9 mouse cellular contexts compared by ENCODE assay signal in the genomic region with DNA sequence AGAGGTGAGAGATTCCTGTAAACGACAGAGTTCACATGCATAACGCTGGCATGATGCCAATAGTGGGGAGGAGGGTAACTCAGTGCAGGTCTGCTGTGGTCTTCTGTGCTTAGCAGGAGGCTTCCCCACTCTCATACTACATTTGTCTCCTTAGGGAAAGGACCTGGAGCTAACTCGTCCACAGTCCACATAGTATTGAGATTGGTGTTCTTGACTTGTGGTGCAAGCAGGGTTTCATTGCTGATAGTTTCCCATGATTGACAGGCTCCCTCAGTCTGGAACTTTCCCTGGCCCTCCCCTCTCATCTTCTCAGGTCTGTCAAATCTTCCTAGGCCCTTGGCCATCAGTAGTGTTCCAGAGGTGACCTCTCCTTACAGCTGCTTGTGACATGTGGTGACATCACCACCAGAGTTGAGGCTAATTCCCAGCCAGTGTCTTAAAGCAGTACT.
DNase-seq lines count a peak whose midpoint lies in the region; ATAC-seq and TF ChIP-seq lines count a peak whose summit lies in the region.
"Had no signal": no experiment of that assay in that cellular context is flagged by ENCODE, and none has a peak within 500 bp of the region (broad histone marks: within the 10 kb centered on the region; RNA-seq: fewer than 3 reads in every experiment).

No protein-coding gene starts in this region.

- H3K27ac ChIP-seq in kidney, adult 2 months (ENCODE audit: insufficient read depth, low read depth, low read length), result peak overlapping the region; percentile 32
- peak overlapping the region; percentile 95 for H3K27ac ChIP-seq in heart, embryonic 11.5 days (ENCODE audit: low read depth, low read length)
- peak overlapping the region; percentile 39 for H3K27ac ChIP-seq in limb, embryonic 13.5 days
- H3K27ac ChIP-seq: macrophage had no signal

- DNase-seq in kidney, adult 2 months, result no peak
- DNase-seq in kidney, adult 18-20 months, result no peak
- DNase-seq in NIH3T3 (ENCODE audit: low read depth), result peak; percentile 29
- DNase-seq in thymus, postnatal 0 days (ENCODE audit: low spot score), result no peak
- no peak for DNase-seq in layer of hippocampus, adult 11-12 months (ENCODE audit: low spot score)
- DNase-seq in Muller cell, postnatal 12 days (ENCODE audit: inconsistent ontology term), result no peak

- no peak for TF ChIP-seq POLR2A in kidney, adult 2 months (IDR thresholded peaks at IDR 0.05; ENCODE audit: low read depth, low read length)

- H3K4me1 ChIP-seq in kidney, adult 2 months (ENCODE audit: control insufficient read depth, insufficient read depth, low read length), result peaks cover 26% of the 10 kb centered on the region
- H3K4me1 ChIP-seq in heart, embryonic 11.5 days (ENCODE audit: control insufficient read depth, insufficient read depth, low read length), result peaks cover 60% of the 10 kb centered on the region
- H3K4me1 ChIP-seq in limb, embryonic 13.5 days, result peaks cover 63% of the 10 kb centered on the region

- H3K36me3 ChIP-seq in kidney, adult 2 months (ENCODE audit: control insufficient read depth, insufficient read depth, low read length), result no peaks in the 10 kb centered on the region; the same call in 1 of the 2 replicates
- H3K36me3 ChIP-seq in heart, embryonic 11.5 days (ENCODE audit: control insufficient read depth, insufficient read depth, low read length), result no peaks in the 10 kb centered on the region
- H3K36me3 ChIP-seq in limb, embryonic 13.5 days, result no peaks in the 10 kb centered on the region

- H3K4me2 ChIP-seq in heart, embryonic 11.5 days, result peak overlapping the region; percentile 22; the same call in 1 of the 2 replicates
- H3K4me2 ChIP-seq in limb, embryonic 13.5 days (replicated peaks), result no peak overlapping the region

- no peaks in the 10 kb centered on the region for H3K27me3 ChIP-seq in kidney, adult 2 months (replicated peaks; ENCODE audit: control insufficient read depth, insufficient read depth, low read length)
- H3K27me3 ChIP-seq in heart, embryonic 11.5 days (ENCODE audit: control insufficient read depth, insufficient read depth, low read length), result no peaks in the 10 kb centered on the region
- H3K27me3 ChIP-seq in limb, embryonic 13.5 days, result no peaks in the 10 kb centered on the region

- WGBS in kidney, adult 2 months, result 43% methylated on average over 3 of the region's 3 CpGs
- WGBS in heart, embryonic 11.5 days (ENCODE audit: insufficient replicate concordance), result 24% methylated on average over 3 of the region's 3 CpGs
- WGBS in limb, embryonic 13.5 days, result 21% methylated on average over 3 of the region's 3 CpGs

- peak; percentile 40; the same call in 1 of the 2 replicates for ATAC-seq in heart, embryonic 11.5 days (replicated peaks; ENCODE audit: insufficient number of reproducible peaks, low FRiP score, low TSS enrichment)
- peak; percentile 49 for ATAC-seq in limb, embryonic 13.5 days (ENCODE audit: low FRiP score, low read depth)

- no peak for TF ChIP-seq CTCF in kidney, adult 2 months (conservative IDR thresholded peaks at IDR 0.05; ENCODE audit: insufficient read depth, insufficient read length, low read depth, low read length)

- H3K9ac ChIP-seq in heart, embryonic 11.5 days (ENCODE audit: low read depth, low read length), result 0 out of 2 replicates have a peak overlapping the region, but pooled peaks have one; percentile 46
- H3K9ac ChIP-seq in limb, embryonic 13.5 days, result no peak overlapping the region

- H3K9me3 ChIP-seq in heart, embryonic 11.5 days (replicated peaks; ENCODE audit: control insufficient read depth, low read length), result no peaks in the 10 kb centered on the region
- no peaks in the 10 kb centered on the region for H3K9me3 ChIP-seq in limb, embryonic 13.5 days

- no peak overlapping the region for H3K4me3 ChIP-seq in kidney, adult 2 months (ENCODE audit: insufficient read depth, low read depth, low read length)
- H3K4me3 ChIP-seq in heart, embryonic 11.5 days (ENCODE audit: low read depth, low read length), result no peak overlapping the region
- H3K4me3 ChIP-seq in limb, embryonic 13.5 days, result no peak overlapping the region

Comparison
In these comparisons a context has a peak if more than half of its experiments do, and no peak if none do; other contexts are left out.
1. H3K27ac ChIP-seq: peak in every context shown above with its lines; median percentile 95 in heart, embryonic 11.5 days; 39 in limb, embryonic 13.5 days; 32 in kidney, adult 2 months.